Mouse (Mus musculus) retina, postnatal 7 days (tissue): ENCODE data around the gene Phospho1.
A peak's percentile ranks its signal among the peaks of the same experiment; 100 is the strongest.

Experiments
- DNase-seq: peaks from one replicate; pipeline ENCODE4 v3.0.0-alpha.2; 2012; ENCODE audit warnings: low read depth, low spot score

Gene Phospho1

DNA sequence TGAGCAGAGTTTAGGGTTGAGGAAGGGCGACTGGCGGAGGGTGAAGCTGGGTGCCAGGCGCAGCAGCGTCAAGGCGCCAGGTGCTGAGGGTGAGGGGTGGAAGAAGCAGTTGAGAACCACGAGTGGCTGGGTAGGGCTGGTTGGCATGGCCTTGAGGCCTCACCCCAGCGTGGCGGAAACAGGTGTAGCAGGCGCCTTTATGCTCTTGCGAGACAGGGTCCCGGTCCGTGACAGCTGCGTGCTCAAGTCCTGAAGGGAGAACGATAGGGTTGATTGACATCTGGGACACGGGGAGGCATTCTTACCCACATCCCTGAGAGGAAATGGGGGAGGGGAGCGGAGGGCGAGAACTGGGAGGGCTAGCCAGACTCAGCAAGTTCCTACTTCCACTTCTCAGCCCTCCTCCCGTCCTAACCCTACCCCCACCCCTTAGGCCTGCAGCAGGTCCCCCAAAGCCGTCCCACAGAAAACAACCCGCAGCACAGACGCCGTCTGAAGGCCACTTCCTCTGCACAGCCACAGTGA lies 9.9 kb downstream of the Phospho1 start:
- DNase-seq = no peak

DNA sequence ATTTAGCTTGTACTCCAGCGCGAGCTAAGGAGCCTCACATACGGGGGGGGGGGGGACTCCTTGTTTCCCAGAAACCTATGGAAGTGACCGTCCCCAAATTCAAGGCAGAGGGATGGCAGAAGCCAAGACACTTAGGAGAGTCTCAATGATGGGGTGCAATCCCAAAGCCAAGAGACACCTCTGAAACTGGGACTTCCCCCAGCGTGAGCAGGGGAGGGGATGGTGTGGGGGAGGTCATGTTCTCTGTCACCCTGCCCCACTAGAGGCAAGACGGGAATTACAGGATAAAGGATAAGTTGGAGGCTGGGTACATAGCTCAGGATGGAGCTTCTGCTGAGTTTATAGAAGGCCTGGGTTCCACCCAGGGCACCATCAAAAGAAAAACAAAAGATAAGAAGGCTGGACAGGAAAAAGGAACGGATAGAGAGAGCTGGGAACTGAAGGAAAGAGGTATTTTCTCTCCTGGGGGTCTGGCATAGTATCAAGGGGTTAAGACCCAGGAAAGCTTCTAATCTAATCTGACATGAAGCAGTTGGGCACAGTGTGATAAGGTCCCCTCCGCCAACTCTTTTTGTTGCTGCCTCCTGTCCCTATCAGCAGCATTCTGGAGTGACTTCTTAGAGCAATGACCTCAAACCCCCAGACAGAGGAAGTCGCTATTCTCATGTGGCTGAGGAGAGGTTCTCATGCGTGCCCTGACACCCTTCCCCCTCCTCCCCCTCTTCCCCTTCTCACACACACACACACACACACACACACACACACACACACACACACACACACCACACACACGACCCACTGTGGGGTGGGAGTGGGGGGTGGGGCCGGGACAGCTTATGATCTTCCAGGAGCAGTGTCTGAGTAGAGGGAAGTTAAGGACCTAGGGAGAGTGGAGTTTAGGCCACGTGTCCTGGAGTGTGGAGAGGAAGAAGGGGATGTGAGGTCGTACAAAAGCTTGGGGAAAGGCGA lies 10.7 kb downstream of the Phospho1 start:
- no peak for DNase-seq

DNA sequence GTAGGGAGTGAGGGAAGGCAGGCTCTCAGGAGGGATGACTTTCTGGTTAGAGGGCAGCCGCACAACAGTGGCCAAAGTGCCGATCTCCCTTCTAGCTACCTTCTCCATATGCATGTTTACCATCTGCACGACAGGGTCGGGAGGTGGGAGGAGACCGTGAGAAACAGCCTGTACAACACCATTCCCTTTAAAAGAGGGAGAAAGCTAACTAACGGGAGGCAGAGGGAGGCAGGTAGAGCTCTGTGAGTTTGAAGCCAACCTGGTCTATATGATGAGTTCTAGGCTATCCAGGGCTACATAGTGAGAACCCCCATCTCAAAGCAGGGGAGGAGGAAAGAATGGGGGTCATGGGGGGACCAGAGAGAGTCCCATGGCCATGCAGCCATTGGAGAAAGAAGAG lies 11.5 kb downstream of the Phospho1 start:
- no peak for DNase-seq

DNA sequence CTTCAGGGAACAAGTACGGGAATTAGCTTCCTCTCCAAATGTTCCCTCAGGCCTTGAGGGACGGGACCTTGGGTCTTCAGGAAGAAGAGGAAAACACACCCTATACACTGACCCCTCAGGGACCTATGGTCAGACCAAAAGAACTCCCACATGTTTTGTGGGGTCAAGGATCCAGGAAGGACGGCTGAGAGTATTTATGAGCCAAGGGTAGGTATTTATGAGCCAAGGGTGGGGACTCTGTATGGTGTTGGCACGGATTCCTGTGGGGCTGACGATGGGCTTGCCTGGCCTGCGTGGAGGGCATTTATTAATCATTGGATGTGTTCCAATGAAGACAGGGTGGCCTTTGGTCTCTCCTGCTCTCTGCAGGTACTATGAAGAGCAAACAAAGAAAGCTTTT lies 12.1 kb downstream of the Phospho1 start:
- DNase-seq = no peak

DNA sequence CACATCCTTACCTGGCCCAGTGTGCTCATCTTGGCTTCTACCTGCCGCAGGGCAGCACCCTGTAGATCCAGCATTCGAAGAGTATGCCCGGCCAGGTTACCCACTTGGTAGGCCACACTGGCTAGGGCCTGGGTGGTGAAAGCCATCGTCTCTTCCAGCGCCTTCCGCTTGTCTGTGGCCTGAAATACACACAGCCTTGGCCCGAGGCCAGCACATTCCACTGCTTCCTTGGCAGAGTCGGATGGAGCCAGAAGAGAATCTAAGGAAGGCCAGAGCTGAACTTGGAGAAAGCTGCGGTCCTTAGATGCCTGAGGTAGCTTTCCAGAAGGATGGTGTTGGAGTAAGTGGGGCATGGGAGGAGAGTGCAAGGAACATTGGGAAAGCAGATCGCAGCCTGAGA lies 12.8 kb downstream of the Phospho1 start, which contains the start of gene Gngt2:
Gene Gngt2 (plus strand): TSS at position 158 of the 400 bp plus-strand sequence.
- DNase-seq = no peak

DNA sequence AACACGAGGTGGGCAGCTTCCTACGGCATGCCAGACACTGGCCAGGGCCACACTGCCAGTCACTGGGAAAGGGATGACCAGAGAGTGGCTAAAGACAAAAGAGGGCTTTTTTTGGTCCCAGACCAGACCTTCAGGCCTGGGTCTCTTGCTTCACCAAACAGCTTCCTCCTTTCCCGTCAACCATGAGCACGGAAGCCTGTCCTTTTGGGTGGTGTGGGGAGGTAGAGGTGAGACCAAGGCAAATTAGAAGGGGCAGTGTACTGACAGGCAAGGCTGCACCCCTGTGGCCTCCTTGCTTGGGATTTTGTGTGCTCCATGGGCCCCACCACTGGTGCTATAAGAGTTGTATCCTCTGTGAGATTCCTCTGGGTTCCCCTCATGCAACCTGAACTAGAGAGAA lies 14.3 kb downstream of the Phospho1 start:
- no peak for DNase-seq

DNA sequence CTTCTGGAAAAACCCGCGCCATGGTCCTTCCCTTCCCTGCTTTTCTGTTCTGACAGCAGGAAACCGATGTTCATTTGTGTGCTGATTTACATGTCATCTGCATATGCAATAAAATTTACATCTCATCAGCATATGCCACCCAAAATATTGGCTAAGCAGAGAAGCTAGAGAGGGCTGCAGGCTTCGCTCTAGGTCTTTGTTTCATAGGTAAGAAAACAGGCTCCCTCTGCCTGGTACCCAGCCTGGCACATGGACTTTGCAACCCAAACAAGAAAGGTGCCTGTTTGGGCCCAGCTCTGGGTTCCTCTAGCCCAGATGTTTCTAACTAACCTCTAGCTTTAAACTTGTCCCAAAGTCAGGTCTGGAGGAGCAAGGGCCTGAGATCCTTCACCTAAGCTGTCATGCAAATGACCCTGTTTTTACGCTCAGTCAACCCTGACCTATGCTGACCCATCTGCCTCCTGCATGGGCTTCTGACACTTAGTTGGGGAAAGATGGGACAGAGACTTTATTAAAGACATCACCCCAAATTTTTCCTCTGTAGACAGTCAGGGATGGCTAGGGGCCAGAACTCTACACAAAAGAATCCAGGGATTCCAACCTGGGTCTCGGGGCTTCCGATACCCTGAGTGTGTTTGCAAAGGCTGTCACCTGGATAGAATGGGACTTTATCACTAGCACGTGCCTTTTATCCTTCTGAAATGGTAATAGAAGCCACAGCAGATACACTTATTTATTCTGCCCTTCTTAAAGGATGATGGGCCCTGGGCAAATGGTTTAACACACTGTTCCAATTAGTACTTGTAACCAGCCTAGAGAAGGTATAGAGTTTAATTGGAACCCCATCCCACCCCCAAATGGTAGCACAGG lies 14.9 kb downstream of the Phospho1 start:
- no peak for DNase-seq

DNA sequence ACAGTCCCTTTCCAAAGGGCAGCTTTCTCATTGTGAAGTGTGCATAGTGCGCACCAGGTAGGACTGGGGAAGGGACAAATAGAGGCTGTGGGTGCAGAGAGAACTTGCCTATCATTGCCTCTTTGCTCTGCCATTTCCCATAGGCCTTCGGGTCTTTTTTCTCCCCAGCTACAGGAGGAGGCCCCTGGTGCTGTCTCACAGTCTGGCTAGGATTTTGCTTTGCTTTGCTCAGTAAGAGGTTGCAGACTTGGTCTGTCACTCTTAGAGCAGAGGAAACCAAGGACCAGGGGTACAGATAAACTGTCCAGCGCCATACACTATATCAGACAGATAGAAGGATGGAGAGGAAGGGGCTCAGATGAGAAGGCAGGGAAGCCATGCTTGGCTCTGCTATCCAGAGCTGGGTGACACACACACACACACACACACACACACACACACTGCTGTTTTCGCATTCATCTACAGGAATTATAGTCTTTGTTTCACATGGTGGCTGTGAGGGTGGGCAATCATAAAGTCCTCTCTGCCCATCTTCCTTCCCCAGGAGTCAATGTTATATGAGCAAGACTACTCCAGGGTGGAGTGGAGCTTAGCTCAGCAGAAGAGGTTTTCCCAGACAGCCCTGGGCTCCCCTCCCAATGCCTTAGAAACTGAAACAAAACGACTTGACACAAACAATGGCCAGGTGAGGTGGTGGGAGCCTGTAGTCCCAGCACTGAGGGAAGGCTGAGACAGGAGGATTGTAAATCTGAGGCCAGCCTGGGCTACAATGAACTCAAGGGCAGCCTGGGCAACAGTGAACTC lies 16.6 kb downstream of the Phospho1 start:
- DNase-seq = no peak

DNA sequence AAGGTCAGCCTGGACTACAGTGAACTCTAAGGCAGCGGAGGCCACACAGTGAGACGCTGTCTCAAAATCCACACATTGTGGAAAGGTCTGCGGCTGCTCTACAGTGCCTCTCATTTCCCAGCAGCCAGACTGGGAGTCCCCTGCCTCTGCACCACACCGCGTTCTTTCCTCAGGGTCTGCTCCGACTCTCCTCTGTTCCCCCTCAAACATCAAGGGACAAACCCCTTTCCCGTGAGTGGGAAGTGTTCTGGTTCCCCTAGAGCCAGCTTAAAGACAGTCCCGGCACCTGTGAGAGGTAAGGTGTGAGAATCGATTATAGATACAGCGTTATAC lies 17.2 kb downstream of the Phospho1 start:
- no peak for DNase-seq

DNA sequence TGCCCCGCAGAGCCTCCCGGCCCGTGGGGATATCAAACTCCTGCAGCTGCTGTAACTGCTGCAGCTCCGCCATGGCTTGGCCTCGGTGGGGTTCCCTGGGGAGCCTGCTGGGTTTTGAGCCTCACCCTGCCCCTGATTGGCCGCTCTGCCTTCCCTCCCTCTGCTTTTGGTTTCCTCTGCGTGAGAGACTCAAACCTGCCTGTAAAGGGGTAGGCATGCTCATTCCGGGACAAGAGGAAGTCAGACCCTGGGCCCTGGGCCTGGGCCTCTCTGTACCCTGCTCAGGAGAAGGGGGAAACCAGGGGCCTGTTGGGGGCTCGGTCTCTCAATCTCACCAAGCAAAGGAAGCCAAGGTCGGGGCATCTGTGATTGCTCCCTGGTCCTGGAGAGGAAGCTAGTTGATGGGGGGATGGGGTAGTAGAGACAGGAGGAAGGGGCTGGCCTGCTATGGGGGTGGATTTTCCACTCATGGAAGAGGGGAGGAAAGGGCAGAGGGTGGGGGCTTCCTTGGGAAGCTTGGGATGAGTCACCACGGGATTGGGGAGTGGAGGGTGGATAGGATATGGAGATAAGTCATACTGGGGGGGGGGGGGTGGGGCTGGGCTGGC lies 17.9 kb downstream of the Phospho1 start, which contains the start of gene Abi3:
Gene Abi3 (minus strand): TSS at position 403 of the 608 bp plus-strand sequence.
- no peak for DNase-seq

DNA sequence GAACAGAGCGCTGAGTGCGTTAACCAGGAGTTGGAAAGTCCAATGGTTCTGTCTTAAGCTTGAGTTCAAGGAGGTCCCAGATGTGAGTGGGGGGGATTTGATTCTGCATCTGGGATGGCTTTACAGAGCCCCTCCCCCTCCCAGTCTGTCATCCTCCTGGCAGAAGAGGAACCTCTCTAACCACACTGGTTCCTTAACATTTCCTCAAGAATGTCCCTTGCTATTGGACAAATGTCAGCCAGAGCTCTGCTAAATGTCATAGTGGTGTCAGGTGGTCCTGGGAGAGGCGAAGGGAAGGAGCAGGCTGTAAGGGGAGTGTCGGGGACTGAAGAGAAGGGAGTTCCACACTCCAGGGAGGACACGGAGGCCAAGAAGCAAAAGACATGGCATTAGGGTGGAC lies 18.7 kb downstream of the Phospho1 start:
- DNase-seq = no peak

DNA sequence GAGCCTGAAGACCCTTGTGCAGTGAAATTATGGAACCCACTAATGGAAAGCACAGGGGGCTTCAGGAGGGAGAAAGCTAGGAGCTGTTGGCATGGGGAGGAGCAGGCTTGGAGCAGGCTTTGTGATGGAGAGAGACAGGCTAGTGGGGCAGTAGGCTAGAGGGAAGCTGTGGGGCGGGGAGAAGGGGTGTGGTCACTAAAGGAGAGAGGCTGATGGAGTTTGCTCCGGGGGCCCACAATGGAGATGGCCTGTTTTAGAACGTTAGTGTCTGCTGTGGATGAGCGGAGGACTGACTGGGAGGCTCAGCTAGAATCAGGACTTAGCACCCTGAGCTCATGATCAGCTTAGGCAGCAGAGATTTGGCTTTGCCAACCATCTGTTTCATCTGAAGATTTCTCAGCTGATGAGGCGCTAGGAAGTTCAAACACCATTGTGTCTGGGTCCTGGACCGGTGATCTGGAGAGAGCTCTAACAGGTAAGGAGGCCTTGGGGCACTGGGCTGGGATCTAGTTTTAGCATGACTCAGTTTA lies 19.2 kb downstream of the Phospho1 start:
- DNase-seq = peak; percentile 82

DNA sequence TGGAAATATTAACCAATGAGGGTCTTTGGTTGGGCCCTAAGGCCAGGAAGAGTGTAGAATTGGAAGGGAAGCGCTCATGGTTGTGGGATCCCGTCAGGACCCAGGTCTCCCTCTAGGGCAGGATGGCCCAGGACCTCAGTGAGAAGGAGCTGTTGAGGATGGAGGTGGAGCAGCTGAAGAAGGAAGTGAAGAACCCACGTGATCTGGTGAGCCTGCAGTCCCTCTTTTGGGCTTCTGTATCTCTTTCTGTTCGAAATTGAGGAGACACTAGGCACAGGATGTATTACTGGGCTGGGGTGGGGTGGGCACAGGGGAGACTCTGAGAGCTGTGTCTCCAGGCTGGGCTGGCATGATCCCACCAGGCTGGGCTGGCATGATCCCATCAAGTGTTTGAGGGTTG lies 20.6 kb downstream of the Phospho1 start:
- DNase-seq = no peak

DNA sequence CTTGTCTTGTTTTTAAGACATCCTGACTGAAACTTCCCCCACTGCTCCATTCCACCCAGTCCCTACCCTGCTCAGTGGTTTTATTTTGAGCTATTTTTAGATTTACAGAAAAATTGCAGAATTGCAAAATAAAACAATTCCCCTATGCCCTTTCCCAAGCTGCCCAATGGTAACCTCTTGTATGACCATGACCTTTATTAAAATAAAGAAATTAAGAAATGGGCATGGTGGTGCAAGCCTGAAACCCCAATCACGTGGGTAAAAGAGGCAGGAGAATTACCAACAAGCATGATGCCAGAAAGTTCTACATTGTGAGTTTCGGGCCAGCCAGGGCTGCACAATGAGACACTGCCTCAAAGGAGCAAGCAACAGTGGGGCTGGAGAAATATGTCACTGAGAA lies 26.6 kb downstream of the Phospho1 start:
- DNase-seq = no peak

DNA sequence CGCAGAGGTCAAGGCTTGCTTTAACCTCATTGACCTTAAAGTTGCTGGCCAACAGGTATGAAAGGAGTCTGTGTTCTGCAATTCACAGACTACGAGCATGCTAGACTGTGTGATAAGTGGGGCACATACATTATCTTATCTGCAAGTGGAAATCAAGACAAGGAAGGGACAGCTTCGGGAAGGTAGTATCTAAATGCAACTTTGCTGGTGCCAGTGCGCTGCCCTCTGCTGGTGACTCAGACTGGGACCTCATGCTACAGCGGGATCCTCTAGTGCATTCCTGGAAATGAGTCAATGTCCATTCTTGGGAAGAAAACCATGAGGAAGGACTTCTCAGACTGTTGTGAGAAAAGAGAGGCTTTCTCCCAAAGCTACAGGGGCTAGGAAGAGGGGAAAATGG lies 29.4 kb downstream of the Phospho1 start:
- no peak for DNase-seq

DNA sequence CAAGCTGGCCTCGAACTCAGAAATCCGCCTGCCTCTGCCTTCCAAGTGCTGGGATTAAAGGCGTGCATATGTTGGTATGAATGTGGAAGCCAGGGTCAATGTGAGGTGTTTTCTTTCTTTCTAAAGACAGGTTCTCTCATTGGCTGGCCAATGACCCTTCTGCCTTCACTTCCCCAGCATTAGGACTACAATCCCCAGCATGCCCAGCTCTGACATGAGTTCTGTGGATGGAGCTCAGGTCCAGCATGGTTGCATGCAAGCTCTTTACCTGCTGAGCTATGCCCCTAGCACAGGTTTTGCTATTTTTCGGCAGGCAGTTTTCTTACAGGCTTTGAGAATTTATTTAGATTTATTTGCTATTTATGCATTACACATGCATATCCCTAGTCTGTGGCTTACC lies 33.0 kb downstream of the Phospho1 start:
- no peak for DNase-seq

DNA sequence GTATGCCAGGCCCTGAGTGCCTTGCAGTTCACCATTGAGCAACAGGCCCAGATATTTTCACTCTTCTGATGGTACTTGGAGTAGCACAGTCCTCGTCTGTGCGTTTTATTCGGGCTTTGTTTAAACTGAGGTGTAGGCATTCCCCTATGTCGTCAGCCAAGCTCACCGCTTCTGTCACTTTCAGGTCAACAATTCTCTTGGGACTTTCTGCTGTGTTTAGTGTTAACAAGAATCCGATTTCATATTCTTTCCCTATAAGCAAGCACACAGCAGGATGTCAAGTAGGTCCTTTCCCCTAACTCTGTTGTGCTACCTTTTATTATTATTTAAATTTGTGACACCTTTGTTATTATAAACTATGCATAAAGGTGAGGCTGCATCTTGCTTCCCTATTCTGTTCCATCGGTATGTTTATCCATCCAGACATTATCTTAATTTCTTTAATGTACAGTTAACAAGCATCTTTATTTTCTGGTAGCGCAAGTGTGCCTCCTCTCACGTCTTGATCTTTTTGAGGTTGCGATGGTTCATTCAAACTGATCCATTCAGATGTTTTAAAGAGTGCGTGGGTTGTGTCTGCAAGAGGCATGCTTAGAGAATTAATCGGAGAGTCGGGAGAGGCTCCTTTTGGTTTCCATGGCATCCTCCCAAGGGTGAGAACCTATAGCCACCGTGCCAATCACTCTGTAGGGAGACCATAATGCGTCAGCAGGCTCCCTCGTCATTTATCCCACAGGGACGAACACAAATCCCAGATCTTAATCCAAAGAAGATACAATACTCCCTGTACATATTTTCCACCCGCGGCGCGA lies 33.6 kb downstream of the Phospho1 start:
- DNase-seq = peak; percentile 33

DNA sequence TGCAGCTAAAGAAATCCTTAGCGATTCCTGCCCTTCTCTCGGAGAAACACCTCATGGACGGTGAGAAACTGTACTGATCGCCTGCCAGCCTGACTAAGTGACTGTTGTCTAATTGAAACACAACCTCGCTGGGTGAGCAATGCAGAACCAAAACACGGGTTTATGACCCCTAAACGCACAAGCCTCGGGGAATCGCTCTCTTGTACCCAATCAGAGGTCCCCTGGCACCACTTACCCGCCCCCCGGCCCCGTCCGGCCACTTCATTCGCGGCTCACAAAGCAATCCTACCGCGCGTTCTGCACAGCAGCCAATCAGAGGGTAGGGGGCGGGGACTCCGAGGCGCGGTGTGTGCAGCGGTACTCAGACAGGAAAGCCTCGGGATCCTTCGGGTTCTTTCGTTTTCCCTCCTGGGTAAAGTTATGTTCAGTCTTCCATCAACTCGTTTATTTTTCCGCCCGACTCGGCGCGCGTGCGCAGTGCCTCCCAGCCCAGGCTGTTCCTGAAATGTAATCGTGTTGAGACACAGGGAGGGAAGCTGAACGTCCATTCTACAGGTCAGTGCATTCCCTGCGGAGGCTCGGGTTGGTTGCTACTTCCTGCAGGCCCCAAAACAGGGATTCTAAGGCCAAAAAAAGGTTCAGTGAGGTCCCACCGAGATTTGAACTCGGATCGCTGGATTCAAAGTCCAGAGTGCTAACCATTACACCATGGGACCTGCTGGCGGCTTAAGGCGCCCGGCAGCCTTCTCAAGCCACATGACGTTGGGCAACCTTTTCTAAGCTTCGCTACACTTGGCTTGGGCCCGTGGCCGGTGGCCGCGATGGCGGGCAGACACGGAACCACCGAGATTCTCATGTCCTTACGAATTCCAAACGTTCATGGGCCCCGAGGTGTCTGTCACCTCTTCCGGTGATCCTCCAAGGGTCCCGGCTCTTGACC lies 34.5 kb downstream of the Phospho1 start:
- DNase-seq = peak; percentile 92

DNA sequence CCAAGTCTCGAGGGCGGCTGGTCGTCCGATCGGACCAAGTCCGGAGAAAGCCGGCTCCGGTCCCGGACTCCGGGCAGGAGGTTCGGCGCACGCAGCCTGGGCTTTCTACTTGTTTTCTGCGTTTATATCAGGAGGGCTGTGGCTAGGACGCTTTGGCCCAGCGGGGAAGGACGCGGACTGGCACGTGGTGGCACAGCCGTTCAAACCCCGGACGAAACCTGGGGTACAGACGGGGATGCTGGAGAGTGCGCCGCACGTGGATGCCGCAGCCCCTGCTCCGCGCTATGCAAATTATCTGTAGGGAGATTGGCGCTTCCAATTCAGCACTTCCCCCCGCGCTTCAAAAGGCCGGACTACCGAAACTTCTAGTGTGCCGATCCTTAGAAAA lies 35.2 kb downstream of the Phospho1 start:
- peak; percentile 41 for DNase-seq
